Mouse (Mus musculus) midbrain, embryonic 14.5 days (tissue): ENCODE results near the gene Zfp618. TPM values are rescaled to one million over a fixed set of nuclear protein-coding genes. Genes with fewer than 3 reads are reported as not detected.

Experiments used
- ATAC-seq: fragments of 200-750 bp; cut with Nextera tagmentation; 2 replicates; pipeline ENCODE4 v1.8.0; 2017; ENCODE audit warnings: moderate number of reproducible peaks, moderate library complexity; ENCODE audit not compliant: low FRiP score, low TSS enrichment
- DNase-seq: peaks from one replicate; pipeline ENCODE4 v3.0.0-alpha.2; 2015
- H3K27ac ChIP-seq: fragments of 300-500 bp; sonication (generic); replicated peaks from 2 replicates; pipeline ENCODE4 v1.5.1; 2014; ENCODE audit warnings: mild to moderate bottlenecking, low read depth, low read length, moderate library complexity
- H3K27me3 ChIP-seq: fragments of 300-500 bp; sonication (generic); 2 replicates; pipeline ENCODE4 v1.6.1; 2014; ENCODE audit warnings: low read length, control low read depth, mixed read lengths; ENCODE audit not compliant: control insufficient read depth, insufficient read depth
- H3K36me3 ChIP-seq: fragments of 300-500 bp; sonication (generic); 2 replicates; pipeline ENCODE4 v1.6.1; 2014; ENCODE audit warnings: low read length, control low read depth; ENCODE audit not compliant: control insufficient read depth, insufficient read depth
- H3K4me1 ChIP-seq: fragments of 300-500 bp; sonication (generic); 2 replicates; pipeline ENCODE4 v1.6.1; 2014; ENCODE audit warnings: mild to moderate bottlenecking, antibody characterized with exemption, low read length, control low read depth; ENCODE audit not compliant: control insufficient read depth, insufficient read depth
- H3K4me2 ChIP-seq: fragments of 300-500 bp; sonication (generic); 2 replicates; pipeline ENCODE4 v1.6.1; 2014; ENCODE audit warnings: mild to moderate bottlenecking, low read length, moderate library complexity
- H3K4me3 ChIP-seq: fragments of 300-500 bp; sonication (generic); replicated peaks from 2 replicates; pipeline ENCODE4 v1.5.1; 2014; ENCODE audit warnings: low read depth, low read length
- H3K9ac ChIP-seq: fragments of 300-500 bp; sonication (generic); replicated peaks from 2 replicates; pipeline ENCODE4 v1.6.1; 2014; ENCODE audit warnings: mild to moderate bottlenecking, low read length, moderate library complexity
- H3K9me3 ChIP-seq: fragments of 300-500 bp; sonication (generic); 2 replicates; pipeline ENCODE4 v1.6.1; 2016; ENCODE audit warnings: low read length, control low read depth, mixed read lengths; ENCODE audit not compliant: control insufficient read depth
- WGBS: fragments of 180-500 bp; shearing (Covaris S2); extraction: QIAGEN DNeasy Blood & Tissue Kit; methylation state at CpG from one replicate; pipeline ENCODE4 v1.1.7; 2014; 5-methylcytosine and 5-hydroxymethylcytosine counted together
- polyA plus RNA-seq: library from polyadenylated mRNA; unstranded; fragments of >200 nt; fragmentation: Nextera tagmentation; extraction: Ambion mirVana; gene quantifications from 2 replicates; pipeline ENCODE4 v1.2.1, GENCODE M21; 2014

Gene Zfp618
- polyA plus RNA-seq, 1 experiment from 2014 or later, result 39.8 TPM

- ATAC-seq (no peak), DNase-seq (no peak)
Observed at GRCm38 (mm10) chr4:63019428-63019858, 54.1 kb downstream of the Zfp618 start.

GRCm38 (mm10) chr4:63021034-63021700 is 55.8 kb downstream of the Zfp618 start:
- Histone ChIP-seq H3K36me3 (0 out of 2 replicates have a peak, but pooled peaks cover 4% of the 10 kb centered on the region), H3K9me3 (no peaks in the 10 kb centered on the region), H3K9ac (no peak overlapping the region), H3K27me3 (no peaks in the 10 kb centered on the region), H3K27ac (no peak overlapping the region), H3K4me3 (no peak overlapping the region), H3K4me1 (no peaks in the 10 kb centered on the region), H3K4me2 (no peak overlapping the region)
- WGBS, result 92% methylated on average over 6 of the region's 6 CpGs
- ATAC-seq (no peak), DNase-seq (no peak)

More at GRCm38 (mm10) chr4:63019428-63019858, 54.1 kb downstream of the Zfp618 start:
- H3K27me3 ChIP-seq, result no peaks in the 10 kb centered on the region
- H3K4me2 ChIP-seq, result no peak overlapping the region
- H3K27ac ChIP-seq, result no peak overlapping the region
- H3K4me1 ChIP-seq, result no peaks in the 10 kb centered on the region
- H3K4me3 ChIP-seq, result no peak overlapping the region
- H3K9me3 ChIP-seq, result no peaks in the 10 kb centered on the region
- WGBS, result 80% methylated on average over 4 of the region's 4 CpGs
- H3K36me3 ChIP-seq, result 0 out of 2 replicates have a peak, but pooled peaks cover 4% of the 10 kb centered on the region
- H3K9ac ChIP-seq, result no peak overlapping the region

- Histone ChIP-seq H3K36me3 (0 out of 2 replicates have a peak, but pooled peaks cover 4% of the 10 kb centered on the region), H3K4me1 (no peaks in the 10 kb centered on the region), H3K4me2 (no peak overlapping the region), H3K9ac (no peak overlapping the region), H3K4me3 (no peak overlapping the region), H3K9me3 (no peaks in the 10 kb centered on the region), H3K27me3 (no peaks in the 10 kb centered on the region), H3K27ac (no peak overlapping the region)
- 96% methylated on average over 7 of the region's 7 CpGs for WGBS
- ATAC-seq, result no peak
- DNase-seq, result no peak
Observed at GRCm38 (mm10) chr4:63023465-63023864, 58.1 kb downstream of the Zfp618 start.

- Histone ChIP-seq H3K9me3 (no peaks in the 10 kb centered on the region), H3K36me3 (no peaks in the 10 kb centered on the region), H3K9ac (no peak overlapping the region), H3K4me3 (no peak overlapping the region), H3K4me2 (no peak overlapping the region), H3K4me1 (no peaks in the 10 kb centered on the region), H3K27ac (no peak overlapping the region), H3K27me3 (no peaks in the 10 kb centered on the region)
- 95% methylated on average over 7 of the region's 7 CpGs for WGBS
- ATAC-seq (no peak), DNase-seq (no peak)
Observed at GRCm38 (mm10) chr4:63024098-63024497, 58.7 kb downstream of the Zfp618 start.

GRCm38 (mm10) chr4:63024734-63025256 is 59.4 kb downstream of the Zfp618 start:
- Histone ChIP-seq H3K9me3 (no peaks in the 10 kb centered on the region), H3K9ac (no peak overlapping the region), H3K4me2 (no peak overlapping the region), H3K27me3 (no peaks in the 10 kb centered on the region), H3K36me3 (no peaks in the 10 kb centered on the region), H3K4me3 (no peak overlapping the region), H3K4me1 (no peaks in the 10 kb centered on the region), H3K27ac (no peak overlapping the region)
- WGBS, result 91% methylated on average over 9 of the region's 9 CpGs
- ATAC-seq, result no peak
- no peak for DNase-seq

- DNase-seq (no peak), ATAC-seq (no peak)
- WGBS, result 96% methylated on average over 9 of the region's 9 CpGs
- Histone ChIP-seq H3K9me3 (no peaks in the 10 kb centered on the region), H3K36me3 (no peaks in the 10 kb centered on the region), H3K4me2 (no peak overlapping the region), H3K27me3 (no peaks in the 10 kb centered on the region), H3K4me1 (no peaks in the 10 kb centered on the region), H3K27ac (no peak overlapping the region), H3K4me3 (no peak overlapping the region), H3K9ac (no peak overlapping the region)
Observed at GRCm38 (mm10) chr4:63025306-63025705, 59.9 kb downstream of the Zfp618 start.

GRCm38 (mm10) chr4:63026286-63026685 is 60.9 kb downstream of the Zfp618 start:
- Histone ChIP-seq H3K9me3 (no peaks in the 10 kb centered on the region), H3K27ac (no peak overlapping the region), H3K4me2 (no peak overlapping the region), H3K27me3 (no peaks in the 10 kb centered on the region), H3K4me3 (no peak overlapping the region), H3K4me1 (no peaks in the 10 kb centered on the region), H3K36me3 (no peaks in the 10 kb centered on the region), H3K9ac (no peak overlapping the region)
- no peak for DNase-seq
- ATAC-seq, result no peak
- WGBS, result 92% methylated on average over 3 of the region's 3 CpGs

GRCm38 (mm10) chr4:63027451-63027850 is 62.1 kb downstream of the Zfp618 start:
- DNase-seq, result no peak
- Histone ChIP-seq H3K4me2 (no peak overlapping the region), H3K9ac (no peak overlapping the region), H3K9me3 (no peaks in the 10 kb centered on the region), H3K4me3 (no peak overlapping the region), H3K4me1 (no peaks in the 10 kb centered on the region), H3K27ac (no peak overlapping the region), H3K27me3 (no peaks in the 10 kb centered on the region), H3K36me3 (no peaks in the 10 kb centered on the region)
- no peak for ATAC-seq

- no peak for DNase-seq
- ATAC-seq, result no peak
- peaks cover 12% of the 10 kb centered on the region for H3K4me1 ChIP-seq
- WGBS, result 32% methylated on average over 5 of the region's 5 CpGs
- H3K27ac ChIP-seq, result no peak overlapping the region
- no peak overlapping the region for H3K9ac ChIP-seq
- no peaks in the 10 kb centered on the region for H3K27me3 ChIP-seq
- no peak overlapping the region for H3K4me3 ChIP-seq
- no peaks in the 10 kb centered on the region for H3K9me3 ChIP-seq
- H3K4me2 ChIP-seq, result no peak overlapping the region
- H3K36me3 ChIP-seq, result no peaks in the 10 kb centered on the region
Observed at GRCm38 (mm10) chr4:63030157-63030556, 64.8 kb downstream of the Zfp618 start.
